Mouse (Mus musculus) cerebellum, adult 2 months (tissue): ENCODE measurements around the gene Zfp36. TPM values are rescaled to one million over a fixed set of nuclear protein-coding genes. Genes with fewer than 3 reads are reported as not detected.

Experiments used
- DNase-seq, 2 experiments: peaks; one replicate each; pipeline ENCODE4 v3.0.0; 2021
- H3K27ac ChIP-seq: fragments of 200-500 bp; 2 replicates; pipeline ENCODE4 v1.5.1; 2012; ENCODE audit warnings: low read length, control low read depth, inconsistent platforms; ENCODE audit not compliant: insufficient read depth
- H3K27me3 ChIP-seq: fragments of 200-500 bp; 2 replicates; pipeline ENCODE4 v1.6.1; 2012; ENCODE audit warnings: inconsistent platforms, mild to moderate bottlenecking, low read length, moderate library complexity; ENCODE audit not compliant: control insufficient read depth, insufficient read depth
- H3K4me1 ChIP-seq: fragments of 200-500 bp; 2 replicates; pipeline ENCODE4 v1.6.1; 2011; ENCODE audit warnings: low read length; ENCODE audit not compliant: control insufficient read depth, insufficient read depth
- H3K4me3 ChIP-seq: fragments of 200-500 bp; replicated peaks from 2 replicates; pipeline ENCODE3; 2011; ENCODE audit warnings: mild to moderate bottlenecking, low read depth, low read length, control low read depth; ENCODE audit not compliant: insufficient read depth
- CTCF ChIP-seq: fragments of 200-500 bp; IDR thresholded peaks from 2 replicates; pipeline ENCODE4 v1.5.1; 2011; ENCODE audit warnings: low read depth, mild to moderate bottlenecking, control low read depth, low read length, moderate library complexity, borderline replicate concordance; ENCODE audit not compliant: insufficient read depth
- POLR2A ChIP-seq: fragments of 200-500 bp; IDR thresholded peaks from 2 replicates; pipeline ENCODE4 v1.6.1; 2011; ENCODE audit warnings: low read length, control low read depth, borderline replicate concordance; ENCODE audit not compliant: insufficient read depth
- WGBS: fragments of 180-500 bp; shearing (Covaris S2); methylation state at CpG from one replicate; pipeline ENCODE4 v1.1.7; 2018; 5-methylcytosine and 5-hydroxymethylcytosine counted together
- polyA plus RNA-seq: library from polyadenylated mRNA; depleted of rRNA; stranded (reverse); fragments of >200 nt; gene quantifications from 2 replicates; pipeline ENCODE4 v1.2.3, GENCODE M21; 2012; rRNA removed

Gene Zfp36
- polyA plus RNA-seq, 1 experiment = 3.7 TPM

- Histone ChIP-seq H3K4me3 (no peak overlapping the region), H3K27me3 (no peaks in the 10 kb centered on the region), H3K27ac (no peak overlapping the region), H3K4me1 (peaks cover 10% of the 10 kb centered on the region)
- TF ChIP-seq POLR2A (no peak), CTCF (no peak)
- no peak for DNase-seq
- WGBS = 82% methylated on average over 2 of the region's 2 CpGs
These were observed 44.6 kb downstream of the Zfp36 start for GRCm38 (mm10) chr7:28335471-28335870.

GRCm38 (mm10) chr7:28334534-28334933, 45.5 kb downstream of the Zfp36 start:
- no peaks in the 10 kb centered on the region for H3K27me3 ChIP-seq
- 74% methylated on average over 4 of the region's 4 CpGs for WGBS
- H3K4me3 ChIP-seq = no peak overlapping the region
- H3K4me1 ChIP-seq = peaks cover 10% of the 10 kb centered on the region
- TF ChIP-seq CTCF (no peak), POLR2A (no peak)
- H3K27ac ChIP-seq = no peak overlapping the region
- DNase-seq = no peak

- WGBS = 92% methylated on average over 2 of the region's 2 CpGs
- no peak for TF ChIP-seq POLR2A
- TF ChIP-seq CTCF = no peak
- H3K27me3 ChIP-seq = no peaks in the 10 kb centered on the region
- DNase-seq = no peak
- H3K4me1 ChIP-seq = no peaks in the 10 kb centered on the region
- no peak overlapping the region for H3K27ac ChIP-seq
- no peak overlapping the region for H3K4me3 ChIP-seq
These were observed 51.8 kb downstream of the Zfp36 start for GRCm38 (mm10) chr7:28328260-28328659.

Other genes with a start within 250 kb of the Zfp36 start
- gene Fbl, start 210.5 kb downstream of the Zfp36 start, polyA plus RNA-seq = 67.0 and 72.8 TPM in 2 replicates
- 27.3 and 29.6 TPM in 2 replicates for gene Dyrk1b, start 200.8 kb downstream of the Zfp36 start, polyA plus RNA-seq
- gene Eid2, start 112.4 kb downstream of the Zfp36 start, polyA plus RNA-seq = 44.2 and 44.4 TPM in 2 replicates
- gene Eid2b, start 102.5 kb downstream of the Zfp36 start, polyA plus RNA-seq = 21.2 and 23.1 TPM in 2 replicates
- gene Selenov, start 89.1 kb downstream of the Zfp36 start, polyA plus RNA-seq = 0.59 and 1.4 TPM in 2 replicates
- 1.3 and 1.4 TPM in 2 replicates for gene Dll3, start 78.0 kb downstream of the Zfp36 start, polyA plus RNA-seq
- gene Timm50, start 68.2 kb downstream of the Zfp36 start, polyA plus RNA-seq = 75.7 and 78.6 TPM in 2 replicates
- 121 and 125 TPM in 2 replicates for gene Supt5, start 41.5 kb downstream of the Zfp36 start, polyA plus RNA-seq
- gene Rps16, start 29.6 kb downstream of the Zfp36 start, polyA plus RNA-seq = 510 and 514 TPM in 2 replicates
- 4.2 and 4.3 TPM in 2 replicates for gene Plekhg2, start 7.7 kb downstream of the Zfp36 start, polyA plus RNA-seq
- 47.9 and 49.5 TPM in 2 replicates for gene Med29, start 12.5 kb upstream of the Zfp36 start, polyA plus RNA-seq
- gene Paf1, start 12.7 kb upstream of the Zfp36 start, polyA plus RNA-seq = 104 and 124 TPM in 2 replicates
- 2.0 and 2.2 TPM in 2 replicates for gene Gmfg, start 57.2 kb upstream of the Zfp36 start, polyA plus RNA-seq
- gene Lrfn1, start 71.7 kb upstream of the Zfp36 start, polyA plus RNA-seq = 39.6 and 41.5 TPM in 2 replicates
- gene Ifnl2, start 130.2 kb upstream of the Zfp36 start, polyA plus RNA-seq = not detected in 2 replicates
- not detected in 2 replicates for gene Ifnl3, start 142.6 kb upstream of the Zfp36 start, polyA plus RNA-seq
- not detected in 2 replicates for gene Sycn, start 160.6 kb upstream of the Zfp36 start, polyA plus RNA-seq
- gene Nccrp1, start 167.0 kb upstream of the Zfp36 start, polyA plus RNA-seq = 0.43 and 0.67 TPM in 2 replicates
- gene Samd4b, start 217.9 kb upstream of the Zfp36 start, polyA plus RNA-seq = 54.1 and 54.9 TPM in 2 replicates
- 8.3 and 8.5 TPM in 2 replicates for gene Pak4, start 217.9 kb upstream of the Zfp36 start, polyA plus RNA-seq